Mouse (Mus musculus): ENCODE measurements at regions not wholly inside any gene's neighbourhood (a gene's known extent, or its start where the extent isn't known, plus 50 kb on each side); places are given as distances from the start of the nearest gene placed in this dataset.

DNA sequence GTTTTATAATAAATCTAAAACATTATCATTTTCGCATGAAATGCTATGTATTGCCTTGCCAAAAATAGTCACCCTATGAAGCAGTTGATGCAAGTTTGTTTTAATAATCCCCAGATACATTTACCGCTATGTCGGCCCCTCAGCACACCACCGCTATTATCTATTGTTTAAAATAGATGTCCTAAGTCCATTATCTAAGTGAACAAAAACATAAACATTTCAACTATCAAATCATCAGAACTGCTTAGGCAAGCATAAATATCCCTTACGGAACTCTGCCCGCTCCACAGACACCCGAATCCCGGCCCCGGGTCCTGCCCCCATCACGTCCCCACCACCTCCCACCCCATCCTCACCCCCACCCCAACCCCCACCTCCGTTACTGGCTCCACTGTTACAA, 196.8 kb upstream of the Paip1 start:
- TF ChIP-seq POLR2A (IDR thresholded peaks at IDR 0.05; ENCODE audit: low read depth, low read length) (no peak), CTCF (IDR thresholded peaks at IDR 0.05; ENCODE audit: extremely low read depth, insufficient read length, insufficient replicate concordance, low read depth, low read length) (no peak)

Measured in small intestine, adult 2 months (tissue).